Mouse (Mus musculus) neutrophil, adult 65 days (primary cell): ENCODE results near the gene Cngb1. TPM values are rescaled to one million over a fixed set of nuclear protein-coding genes. Genes with fewer than 3 reads are reported as not detected.

Source experiments
- total RNA-seq: library from RNA; stranded (reverse); gene quantifications from 2 replicates; pipeline ENCODE4 v1.2.4, GENCODE M21; 2023

Cngb1 gene
- total RNA-seq = not detected in 2 replicates

DNA sequence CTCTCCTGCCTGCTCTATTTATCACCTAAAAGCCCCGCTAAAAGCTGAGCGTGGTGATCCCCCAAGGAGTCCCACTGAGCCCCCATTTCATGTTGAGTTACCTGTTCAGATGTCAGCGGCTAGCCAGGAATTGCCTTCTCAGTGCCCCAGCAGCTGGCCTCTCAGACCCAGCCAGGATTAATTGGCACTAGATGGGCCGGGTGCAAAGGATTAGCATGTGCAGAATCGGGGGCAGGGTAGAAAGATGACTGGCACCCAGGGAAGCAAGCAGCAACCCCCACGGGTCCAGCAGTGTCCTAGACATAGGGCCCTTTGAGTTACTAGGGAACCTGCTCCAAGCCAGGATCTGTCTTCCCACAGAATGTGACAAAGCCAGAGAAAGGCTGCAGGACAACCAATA, at the start of gene Cngb1:
Gene Cngb1, minus strand, starts transcription at position 155 of the 400 bp plus-strand sequence.

DNA sequence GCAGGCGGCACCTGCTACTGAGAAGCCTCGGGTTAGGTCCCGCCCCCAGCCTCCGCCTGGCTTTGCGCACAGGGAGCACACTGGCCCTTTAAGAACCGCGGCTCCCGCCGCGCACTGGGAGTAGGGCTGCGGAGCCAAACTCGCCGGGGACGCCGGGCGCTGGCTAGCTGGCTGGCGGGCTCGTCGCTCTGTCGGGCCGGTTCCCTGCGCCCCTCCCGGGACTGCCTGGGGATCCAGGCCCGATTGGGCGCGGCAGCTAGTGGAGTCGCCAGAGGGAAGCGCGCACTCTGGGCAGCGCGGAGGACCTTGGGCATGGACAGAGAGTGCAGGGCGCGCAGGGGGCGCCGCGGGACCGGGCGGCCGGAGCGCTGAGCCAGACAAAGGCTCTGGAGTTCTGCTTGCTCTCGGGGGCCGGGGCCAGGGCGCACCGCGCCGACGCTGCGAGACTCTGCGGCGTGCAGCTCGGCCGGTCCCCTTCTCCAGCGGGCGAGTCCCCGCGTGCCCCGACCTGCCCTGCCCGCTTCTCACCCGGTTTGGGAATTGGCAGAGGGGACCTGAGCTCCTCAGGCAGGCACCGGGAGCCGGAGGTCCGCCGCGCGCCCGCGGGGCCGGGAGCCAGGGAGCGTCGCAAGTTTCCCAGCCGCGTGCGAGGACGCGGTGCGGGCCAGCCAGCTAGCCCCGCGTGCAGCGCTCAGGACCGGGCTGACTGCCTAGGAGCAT, 45.9 kb upstream of the Cngb1 start, which contains the start of gene Mmp15:
Gene Mmp15, plus strand, starts transcription at position 118 of the 720 bp plus-strand sequence.

DNA sequence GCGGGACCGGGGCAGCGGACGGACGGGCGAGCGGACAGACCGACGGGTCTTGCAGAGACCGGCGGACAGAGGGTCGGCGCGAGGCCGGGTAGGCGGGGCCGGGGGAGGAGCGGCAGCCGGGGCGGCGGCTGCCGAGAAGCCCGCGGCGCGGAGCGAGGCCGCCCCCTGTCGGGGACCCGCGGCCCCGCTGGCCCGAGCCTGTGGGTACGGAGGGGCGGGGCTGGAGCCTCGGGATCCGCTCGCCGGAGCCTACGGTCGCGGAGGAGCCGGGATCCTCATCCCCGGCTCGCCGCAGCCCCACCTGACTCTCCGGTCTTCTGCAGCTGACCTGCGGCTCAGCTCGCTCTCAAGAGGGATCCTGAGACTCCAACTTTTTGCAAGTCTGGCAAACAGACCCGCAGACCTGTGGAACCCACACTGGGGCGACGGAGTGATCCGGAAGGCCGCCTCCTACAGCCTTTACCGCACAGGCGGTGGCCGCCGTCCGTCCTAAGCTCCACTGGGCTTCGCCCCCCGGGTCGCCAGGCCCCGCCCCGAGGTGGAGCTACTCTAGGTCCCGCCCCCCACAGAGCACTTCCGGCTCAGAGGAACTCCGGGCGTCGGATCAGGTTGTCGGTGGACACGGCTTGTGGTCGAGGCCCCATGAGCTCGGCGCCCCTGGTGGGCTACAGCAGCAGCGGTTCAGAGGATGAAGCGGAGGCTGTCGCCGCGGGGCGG, 25.5 kb upstream of the Cngb1 start, which contains the start of the genes Zfp319 and Usb1:
Gene Zfp319, minus strand, starts transcription at position 231 of the 717 bp plus-strand sequence.
Gene Usb1, plus strand, starts transcription at position 565 of the 717 bp plus-strand sequence.

DNA sequence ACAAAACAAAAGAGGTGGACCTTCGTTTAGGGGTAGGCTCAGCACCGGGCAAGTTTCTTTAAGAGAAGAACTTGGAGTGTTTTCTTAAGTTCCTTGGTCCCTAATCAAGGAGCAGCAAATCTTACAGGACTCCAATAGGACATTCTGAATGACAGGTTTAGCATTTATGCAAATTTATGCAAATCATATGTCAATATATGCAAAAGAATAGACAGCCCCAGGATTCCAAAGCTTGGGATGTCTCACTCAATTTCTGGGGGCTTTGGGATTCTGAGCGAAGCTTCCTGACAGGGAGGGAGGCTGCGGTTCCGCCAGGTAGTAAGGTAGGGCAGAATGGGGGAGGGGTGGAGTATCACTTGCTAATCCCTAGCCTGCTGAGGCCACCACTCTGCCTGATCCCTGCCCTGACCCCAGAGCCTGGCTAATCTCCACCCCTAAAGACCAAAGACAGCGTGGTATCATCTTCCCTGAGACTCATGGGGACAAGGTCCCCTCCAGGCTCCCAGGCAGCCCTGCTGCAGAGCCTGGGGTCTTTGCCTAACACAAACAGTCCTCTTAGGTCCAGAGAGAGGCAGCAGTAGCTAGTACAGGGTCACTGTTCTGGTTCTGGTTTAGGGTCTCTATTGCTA, 4.1 kb upstream of the Cngb1 start, which contains the start of gene Tepp:
Gene Tepp, plus strand, starts transcription at position 225 of the 629 bp plus-strand sequence.

DNA sequence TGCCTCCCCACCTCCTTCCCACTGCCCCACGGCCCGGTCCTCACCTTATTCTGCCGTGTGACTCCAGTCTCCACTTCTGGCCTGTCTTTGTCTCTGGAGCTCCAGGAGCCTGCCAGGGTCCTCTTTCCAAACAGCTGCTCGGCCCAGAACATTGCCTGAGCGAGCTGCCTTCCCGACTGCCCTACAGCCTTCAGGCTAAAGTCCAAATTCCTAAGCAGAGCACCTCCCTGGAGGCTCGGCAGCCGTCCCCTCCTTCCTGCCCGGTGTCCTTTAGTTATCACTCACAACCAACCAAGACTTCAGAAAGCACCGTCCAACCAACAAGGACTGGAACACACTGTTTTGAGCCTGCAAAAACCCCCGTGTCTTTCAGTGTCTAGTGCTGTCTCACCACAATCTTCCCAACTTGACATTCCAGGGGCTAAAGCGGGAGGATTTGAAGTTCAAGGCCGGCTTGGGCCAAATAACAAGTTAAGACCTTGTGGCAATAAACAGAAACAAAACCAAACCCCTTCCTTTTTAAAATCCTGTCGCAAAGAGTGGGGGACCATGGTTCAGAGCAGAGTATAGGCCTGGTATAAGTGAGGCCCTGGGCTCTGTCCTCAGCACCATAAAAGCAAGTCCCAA, 103.6 kb downstream of the Cngb1 start, which contains the start of gene Kifc3:
Gene Kifc3, minus strand, starts transcription at position 164 of the 627 bp plus-strand sequence.

Other genes with a start within 250 kb of the Cngb1 start
- 19.7 and 20.8 TPM in 2 replicates for gene Katnb1, start 225.4 kb downstream of the Cngb1 start, total RNA-seq
- 15.4 and 16.1 TPM in 2 replicates for gene Kifc3, start 103.8 kb downstream of the Cngb1 start, total RNA-seq
- gene Tepp, start 4.0 kb upstream of the Cngb1 start, total RNA-seq = not detected in 2 replicates
- gene Zfp319, start 25.4 kb upstream of the Cngb1 start, total RNA-seq = 13.6 and 14.4 TPM in 2 replicates
- 36.4 and 57.3 TPM in 2 replicates for gene Usb1, start 25.7 kb upstream of the Cngb1 start, total RNA-seq
- gene Mmp15, start 45.7 kb upstream of the Cngb1 start, total RNA-seq = not detected in 2 replicates
- gene Cfap20, start 128.3 kb upstream of the Cngb1 start, total RNA-seq = 44.1 and 59.8 TPM in 2 replicates
- 40.2 and 47.0 TPM in 2 replicates for gene Csnk2a2, start 183.5 kb upstream of the Cngb1 start, total RNA-seq
- not detected in 2 replicates for gene Ccdc113, start 227.5 kb upstream of the Cngb1 start, total RNA-seq